Mouse (Mus musculus): ENCODE measurements at regions not wholly inside any gene's neighbourhood (a gene's known extent, or its start where the extent isn't known, plus 50 kb on each side); places are given as distances from the start of the nearest gene placed in this dataset.

DNA sequence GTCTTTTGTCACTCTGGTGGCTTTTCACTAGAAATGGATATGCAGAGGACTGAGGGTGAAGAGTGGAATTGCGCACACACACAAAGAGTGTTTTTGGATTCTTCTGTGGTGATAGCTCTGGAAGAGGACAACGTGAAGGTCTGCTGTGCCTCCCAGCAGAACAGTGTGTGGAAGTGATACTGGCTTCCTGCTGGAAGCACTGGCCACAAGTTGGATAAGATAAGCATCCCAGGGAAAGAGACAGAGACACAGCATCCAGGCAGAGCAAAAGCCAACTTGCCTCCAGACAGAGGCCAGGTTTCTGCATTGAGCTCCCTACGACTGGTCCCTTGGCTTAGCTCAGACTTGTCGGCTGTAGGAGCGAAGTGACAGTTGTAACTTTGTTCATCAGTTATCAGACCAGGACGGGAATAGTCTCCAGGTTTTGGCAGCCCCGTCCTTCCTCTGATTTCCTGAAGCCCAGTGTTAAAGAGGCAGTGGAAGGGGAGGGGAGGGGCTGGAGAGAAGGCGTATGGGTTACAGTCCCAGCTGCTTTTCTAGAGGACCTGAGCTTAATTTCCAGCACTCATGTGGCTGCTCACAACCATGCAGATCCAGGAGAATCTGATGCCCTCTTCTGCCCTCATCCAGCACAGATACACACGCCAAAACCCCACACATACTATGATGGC, 89.2 kb downstream of the Tmem170b start:
- intact Hi-C loops (cut with DNase I), result no loop called here

GRCm38 (mm10) chr13:41696767-41697445, 91.2 kb downstream of the Tmem170b start:
- intact Hi-C loops (cut with DNase I), result no loop called here

DNA sequence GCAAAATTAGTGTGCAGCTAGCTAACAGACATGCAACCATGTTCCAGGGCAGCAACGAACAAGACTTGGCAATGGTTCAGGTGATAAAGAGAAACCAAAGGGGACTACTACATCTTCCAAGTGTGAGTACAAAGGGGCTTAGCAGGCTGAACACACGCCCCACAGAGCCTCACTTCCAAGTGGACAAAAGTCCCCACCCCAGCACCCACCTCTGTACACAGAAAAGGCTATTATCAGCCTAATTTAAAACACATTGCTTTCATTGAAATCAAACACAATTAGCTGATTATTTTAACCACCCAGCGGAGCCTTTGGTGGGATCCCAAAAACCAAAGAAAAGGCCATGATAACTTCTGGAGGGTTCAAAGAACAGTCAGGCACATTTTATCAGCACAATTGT, 95.6 kb downstream of the Tmem170b start:
- intact Hi-C loops (cut with DNase I), result no loop called here

- intact Hi-C loops (cut with DNase I), result no loop called here
Measured at GRCm38 (mm10) chr13:41701829-41702231, 96.1 kb downstream of the Tmem170b start.

DNA sequence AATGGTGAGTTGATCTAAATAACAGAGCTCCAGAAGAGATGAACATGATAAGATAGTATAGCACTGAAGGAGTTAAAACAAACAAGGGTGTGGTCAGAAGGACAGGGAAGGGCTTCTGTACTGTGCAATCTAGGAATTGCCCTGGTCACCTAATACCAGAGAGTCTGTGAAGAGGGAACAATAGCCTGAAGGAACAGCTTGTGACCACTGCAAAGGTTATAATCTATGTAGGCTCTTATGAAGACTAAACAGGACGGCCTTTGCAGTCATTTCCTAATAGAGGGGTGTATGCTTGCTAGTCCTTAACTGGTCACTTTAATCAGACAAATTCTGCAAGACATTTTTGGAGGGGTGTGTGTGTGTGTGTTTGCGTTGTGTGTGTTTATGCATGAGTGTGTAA, 97.5 kb downstream of the Tmem170b start:
- intact Hi-C loops (cut with DNase I), result no loop called here

GRCm38 (mm10) chr13:41703618-41704017, 97.9 kb downstream of the Tmem170b start:
- intact Hi-C loops (cut with DNase I), result no loop called here

DNA sequence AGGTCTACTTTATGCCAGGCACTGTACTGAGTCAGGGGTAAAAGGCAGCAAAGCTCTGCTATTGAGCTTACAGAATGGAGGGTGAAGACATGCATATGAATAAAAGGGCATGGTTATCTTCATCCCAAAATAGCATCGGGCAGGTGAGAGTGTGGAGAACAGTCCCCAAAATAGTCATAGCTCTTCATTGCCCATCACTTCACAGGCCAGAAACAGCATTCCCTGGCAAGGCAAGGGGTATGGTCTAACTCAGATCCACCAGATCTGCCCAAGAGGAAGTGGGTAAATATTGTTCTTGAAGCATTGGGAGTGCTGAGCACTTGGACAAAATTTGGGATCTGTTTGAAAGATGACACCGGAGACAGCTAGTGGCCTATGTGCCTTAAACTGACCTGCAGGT, 99.1 kb downstream of the Tmem170b start:
- intact Hi-C loops (cut with DNase I), result loop anchor here (5.0 kb wide), 2 partner anchors 63 to 882 kb away; no protein-coding TSS in a partner anchor

DNA sequence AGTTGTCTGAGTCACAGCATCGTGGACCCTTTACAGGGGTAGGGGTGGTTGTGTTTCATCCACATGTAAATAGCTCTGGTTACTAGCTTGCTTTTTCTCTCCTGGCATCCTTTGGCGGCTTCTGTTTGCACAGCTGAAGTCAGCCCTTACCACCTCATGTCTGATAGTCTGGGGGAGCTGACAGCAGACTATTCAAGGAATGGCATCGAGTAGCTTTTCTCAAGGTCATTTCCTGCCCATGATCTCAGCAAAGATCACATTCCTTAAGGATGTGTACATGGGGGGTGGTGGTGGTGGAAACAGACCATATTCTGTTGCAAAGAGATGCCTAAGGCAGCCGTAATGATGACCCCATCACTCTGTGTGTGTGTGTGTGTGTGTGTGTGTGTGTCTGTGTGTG, 99.9 kb downstream of the Tmem170b start:
- intact Hi-C loops (cut with DNase I), result loop anchor here (5.0 kb wide), 2 partner anchors 63 to 882 kb away; no protein-coding TSS in a partner anchor

- intact Hi-C loops (cut with DNase I), result loop anchor here (2.0 to 5.0 kb wide), 3 partner anchors 66 to 879 kb away; no protein-coding TSS in a partner anchor
Measured at GRCm38 (mm10) chr13:41707811-41708210, 102.1 kb downstream of the Tmem170b start.

- intact Hi-C loops (cut with DNase I), result loop anchor here (2.0 to 5.0 kb wide), 3 partner anchors 67 to 878 kb away; no protein-coding TSS in a partner anchor
Measured at GRCm38 (mm10) chr13:41709071-41709470, 103.4 kb downstream of the Tmem170b start.

DNA sequence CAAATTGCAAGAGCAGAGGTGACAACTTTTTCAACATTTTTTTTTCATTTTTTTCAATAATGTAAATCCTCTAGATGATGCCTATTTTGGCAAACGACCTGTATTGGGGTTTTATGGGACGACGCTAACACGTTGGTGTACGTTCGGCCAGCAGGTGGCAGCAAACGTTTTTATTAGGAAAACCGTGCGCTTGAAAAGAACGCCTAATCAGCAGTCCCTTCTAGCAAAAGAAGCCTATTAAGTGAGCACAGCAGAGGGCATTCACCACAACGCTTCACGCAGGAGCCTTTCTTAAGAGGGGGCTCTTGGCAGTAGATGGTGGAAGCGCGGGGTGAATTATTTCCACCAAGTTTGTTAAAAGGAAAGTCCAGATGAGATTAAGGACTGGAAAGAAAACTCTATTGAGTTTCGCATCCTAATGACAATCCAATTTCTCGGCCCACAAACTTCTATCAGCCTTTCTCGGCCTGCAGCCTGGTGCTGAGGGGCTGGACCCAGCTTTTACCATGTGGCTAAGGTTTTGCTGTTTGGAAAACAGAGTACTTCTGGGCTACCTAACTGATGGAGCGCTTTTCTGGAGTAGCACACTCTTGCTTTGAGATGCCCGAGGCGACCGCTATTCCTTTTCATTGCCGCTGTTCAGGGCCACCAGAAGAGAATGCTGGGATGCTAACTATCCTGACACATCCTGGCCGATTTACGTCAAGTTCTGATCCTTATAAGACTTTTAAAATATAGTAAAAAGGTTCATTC, 103.9 kb downstream of the Tmem170b start:
- intact Hi-C loops (cut with DNase I), result loop anchor here (2.0 to 5.0 kb wide), 3 partner anchors 67 to 878 kb away; no protein-coding TSS in a partner anchor

DNA sequence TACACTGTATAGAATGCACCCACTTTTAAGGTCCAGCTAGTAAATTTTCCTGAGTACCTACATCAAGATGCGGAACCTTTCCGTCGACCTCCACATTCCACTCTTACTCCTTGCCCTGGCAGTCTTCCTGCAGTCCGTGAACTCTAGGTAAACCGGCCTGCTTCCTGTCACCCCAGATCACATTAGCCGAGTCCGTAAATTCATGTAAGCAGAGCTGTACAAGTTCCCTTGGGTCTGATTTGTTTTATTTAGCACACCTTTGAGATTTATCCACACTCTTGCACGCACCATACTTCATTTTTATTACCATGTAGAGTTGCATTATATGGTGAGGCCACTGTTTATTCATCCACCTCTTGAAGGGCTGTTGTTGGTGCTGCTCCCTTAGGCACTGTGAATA, 106.9 kb downstream of the Tmem170b start:
- intact Hi-C loops (cut with DNase I), result no loop called here
